Mouse (Mus musculus) frontal cortex, postnatal 10 days (tissue): ENCODE results near the gene Tekt1.

Source experiments
- DNase-seq, 2 experiments: peaks; one replicate each; pipeline ENCODE4 v3.0.0; 2022; ENCODE audit warnings: low spot score in 2 of 2, mixed read lengths in 1 of 2

Tekt1 gene

GRCm38 (mm10) chr11:72362347-72362741 lies at the start of gene Tekt1:
TSS of gene Tekt1 (minus strand) at chr11:72362442.
- DNase-seq = no peak

GRCm38 (mm10) chr11:72411945-72412344 lies 49.7 kb upstream of the Tekt1 start:
- no peak for DNase-seq

DNA sequence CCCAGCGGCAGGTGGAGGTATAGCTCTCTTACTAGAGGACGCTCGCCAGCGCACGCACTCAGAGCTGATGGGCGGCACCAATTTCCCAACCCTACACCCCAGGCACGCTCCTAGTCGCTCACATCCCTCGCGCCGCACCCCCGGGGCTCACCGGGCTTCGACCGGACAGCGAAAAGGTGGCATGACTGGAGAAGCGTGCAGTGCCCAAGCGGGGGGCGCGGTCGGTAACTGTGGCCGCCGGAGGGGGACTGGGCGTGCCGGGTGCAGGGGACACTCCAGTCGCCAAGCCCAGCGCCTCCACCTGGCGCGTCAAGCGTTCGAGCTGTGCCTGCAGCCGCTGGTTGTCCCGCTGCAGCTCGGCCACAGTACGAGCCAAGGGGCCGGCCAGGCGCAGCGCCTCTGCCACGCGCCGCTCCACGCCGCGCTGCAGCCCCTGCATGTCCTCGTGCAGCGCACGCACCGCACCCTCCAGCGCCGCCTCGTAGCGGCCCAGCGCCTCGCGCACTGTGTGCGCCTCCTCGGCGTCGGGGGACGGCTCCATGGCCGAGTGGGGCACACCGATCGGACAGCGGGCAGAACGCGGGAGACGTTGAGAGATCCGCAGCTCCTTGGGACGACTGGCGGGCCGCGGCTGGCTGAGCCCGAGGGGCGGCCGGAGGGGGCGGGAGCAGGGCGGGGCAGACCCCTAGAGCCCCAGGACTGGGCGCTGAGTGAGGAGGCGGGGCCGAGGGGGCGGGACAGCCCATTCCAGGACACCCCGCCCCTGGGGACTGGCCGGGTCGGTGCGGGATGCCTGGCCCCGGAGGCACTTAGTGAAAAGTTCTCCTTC lies 49.1 kb upstream of the Tekt1 start, which contains the start of gene Smtnl2:
Smtnl2 (minus strand) TSS at position 621 of the 829 bp plus-strand sequence.
- peak in 1 of 2 experiments; percentile 46 for DNase-seq

DNA sequence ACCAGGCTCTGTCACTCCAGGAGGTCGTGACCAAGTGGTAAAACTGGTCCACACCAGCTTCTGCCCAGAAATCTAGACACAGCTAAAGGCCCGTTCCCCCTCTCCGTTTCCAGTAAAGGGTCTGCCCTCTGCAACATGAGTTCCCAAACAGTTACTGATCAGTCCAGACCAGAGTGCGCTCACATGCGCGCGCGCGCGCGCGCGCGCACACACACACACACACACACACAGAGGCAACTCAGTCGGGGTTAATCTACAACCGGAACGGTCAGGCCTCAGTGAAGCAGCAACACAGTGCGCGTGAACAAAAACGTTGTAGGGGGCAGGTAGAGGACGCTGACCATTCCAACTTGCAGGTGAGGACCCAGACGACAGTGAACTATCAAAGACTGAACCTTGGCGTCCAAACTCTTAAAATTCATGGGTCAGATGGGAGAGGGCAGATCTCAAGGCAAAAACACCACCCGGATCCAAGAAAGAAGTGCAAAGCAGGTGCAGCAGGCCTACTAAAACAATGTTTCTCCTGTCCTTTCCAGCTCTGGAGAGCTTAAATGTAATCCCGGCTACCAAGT lies 48.4 kb upstream of the Tekt1 start:
- DNase-seq = no peak

DNA sequence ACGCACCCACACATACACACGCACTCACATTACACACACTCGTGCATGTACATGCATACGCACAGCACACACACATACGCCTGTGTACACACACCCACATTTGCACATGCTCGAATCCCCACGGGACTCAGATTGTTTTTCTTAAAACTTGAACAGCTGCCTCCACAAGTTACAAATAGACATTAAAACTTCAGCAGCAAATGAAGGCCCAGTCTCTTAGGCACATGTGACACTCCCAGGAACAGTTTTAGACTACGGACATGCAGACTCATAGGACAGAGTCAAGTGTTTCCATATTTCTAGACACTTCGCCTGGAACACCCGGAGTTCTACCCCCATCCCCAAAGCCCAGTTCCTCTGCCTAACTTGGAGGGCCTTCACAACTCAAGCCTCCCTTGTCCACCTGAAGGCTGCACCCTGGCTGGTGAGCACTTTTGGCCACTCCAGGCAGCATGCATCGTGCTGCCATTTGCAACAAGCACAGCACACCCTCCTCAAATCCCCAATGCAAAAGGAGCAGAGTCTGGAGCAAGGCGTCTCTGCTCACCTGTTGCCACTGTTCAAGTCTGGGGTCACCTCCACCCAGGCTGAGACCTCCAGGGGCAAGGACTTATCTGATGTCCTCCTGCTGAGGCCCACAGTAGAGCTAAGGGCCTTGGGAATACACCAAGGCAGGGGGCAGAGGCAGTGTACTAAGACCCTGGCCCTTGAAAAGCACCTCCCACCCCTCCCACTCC lies 47.6 kb upstream of the Tekt1 start:
- DNase-seq = no peak

DNA sequence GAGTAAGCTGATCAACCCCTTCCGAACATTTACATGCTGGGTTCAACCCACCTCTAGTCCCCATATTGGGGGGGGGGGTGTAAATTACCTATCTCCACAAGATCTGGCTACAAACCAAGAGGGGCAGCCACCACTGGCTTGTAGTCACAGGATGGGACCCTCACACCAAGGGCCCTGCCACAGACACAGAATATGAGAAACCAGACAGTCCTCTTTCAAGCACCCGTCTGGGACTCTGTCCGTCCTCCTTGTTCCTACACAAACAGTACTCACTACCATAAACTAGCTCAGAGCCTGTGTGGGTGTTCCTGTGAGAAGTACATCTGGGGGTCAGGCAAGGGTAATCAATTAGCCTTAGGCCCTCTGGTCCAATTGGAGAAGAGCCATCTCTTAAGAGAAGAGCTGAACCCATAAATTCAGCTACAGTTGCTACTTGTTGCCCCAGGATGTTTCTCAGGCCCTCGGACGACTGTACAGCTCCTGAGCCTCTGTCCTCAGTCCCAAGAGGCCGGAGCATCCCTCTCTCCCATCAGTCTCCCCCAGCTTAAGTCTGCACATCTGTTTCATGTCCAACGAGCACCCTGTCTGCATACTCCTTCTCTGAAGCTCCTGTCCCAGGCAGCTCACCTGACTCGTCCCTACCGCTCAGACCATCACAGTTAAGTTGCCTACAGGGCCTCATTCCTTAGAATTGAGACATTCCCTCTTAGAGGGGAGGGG lies 46.4 kb upstream of the Tekt1 start:
- DNase-seq = no peak

GRCm38 (mm10) chr11:72407574-72407973 lies 45.3 kb upstream of the Tekt1 start:
- no peak for DNase-seq

- DNase-seq = no peak
Measured at GRCm38 (mm10) chr11:72407081-72407480, 44.8 kb upstream of the Tekt1 start.

GRCm38 (mm10) chr11:72406079-72406675 lies 43.9 kb upstream of the Tekt1 start:
- no peak for DNase-seq

DNA sequence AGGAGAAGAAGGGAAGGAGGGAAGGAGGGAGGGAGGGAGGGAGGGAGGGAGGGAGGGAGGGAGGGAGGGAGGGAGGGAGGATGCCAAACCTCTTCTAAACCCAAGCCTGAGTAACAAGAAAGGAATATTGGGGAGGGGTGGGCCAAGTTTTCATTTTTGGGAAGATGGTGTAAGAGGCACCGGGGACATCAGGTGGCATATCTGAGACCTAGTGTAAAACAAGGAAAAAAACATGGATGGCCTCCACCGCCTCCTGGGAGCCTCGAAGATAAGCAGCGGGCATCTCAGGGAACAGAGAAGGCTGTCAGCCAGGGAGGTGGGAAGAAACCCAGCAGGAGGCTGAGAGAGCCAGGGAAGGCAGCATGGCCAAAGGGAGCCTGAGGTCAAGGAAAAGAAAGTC lies 43.3 kb upstream of the Tekt1 start:
- DNase-seq = no peak

- DNase-seq = no peak
Measured at GRCm38 (mm10) chr11:72402969-72403368, 40.7 kb upstream of the Tekt1 start.

GRCm38 (mm10) chr11:72402017-72402416 lies 39.8 kb upstream of the Tekt1 start:
- DNase-seq = no peak

DNA sequence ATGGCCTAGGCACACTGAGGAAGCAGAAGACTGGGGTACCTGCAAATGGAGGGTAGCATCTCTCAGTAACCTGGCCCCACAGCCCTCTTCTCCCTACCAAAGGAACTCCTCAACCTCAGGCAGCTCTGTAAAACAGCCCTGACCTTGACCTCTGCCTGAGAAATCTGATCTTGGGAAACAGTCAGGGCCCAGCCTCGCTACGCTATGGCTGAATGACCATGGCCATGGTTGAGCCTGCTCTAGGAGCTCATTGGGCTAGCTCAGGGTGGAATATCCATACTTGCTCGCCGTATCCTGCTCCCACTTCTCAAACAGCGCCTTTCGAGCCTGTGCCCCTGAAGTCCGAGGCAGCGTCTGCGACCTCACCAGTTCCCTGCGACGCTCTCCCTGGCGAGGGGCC lies 38.8 kb upstream of the Tekt1 start:
- DNase-seq = no peak

DNA sequence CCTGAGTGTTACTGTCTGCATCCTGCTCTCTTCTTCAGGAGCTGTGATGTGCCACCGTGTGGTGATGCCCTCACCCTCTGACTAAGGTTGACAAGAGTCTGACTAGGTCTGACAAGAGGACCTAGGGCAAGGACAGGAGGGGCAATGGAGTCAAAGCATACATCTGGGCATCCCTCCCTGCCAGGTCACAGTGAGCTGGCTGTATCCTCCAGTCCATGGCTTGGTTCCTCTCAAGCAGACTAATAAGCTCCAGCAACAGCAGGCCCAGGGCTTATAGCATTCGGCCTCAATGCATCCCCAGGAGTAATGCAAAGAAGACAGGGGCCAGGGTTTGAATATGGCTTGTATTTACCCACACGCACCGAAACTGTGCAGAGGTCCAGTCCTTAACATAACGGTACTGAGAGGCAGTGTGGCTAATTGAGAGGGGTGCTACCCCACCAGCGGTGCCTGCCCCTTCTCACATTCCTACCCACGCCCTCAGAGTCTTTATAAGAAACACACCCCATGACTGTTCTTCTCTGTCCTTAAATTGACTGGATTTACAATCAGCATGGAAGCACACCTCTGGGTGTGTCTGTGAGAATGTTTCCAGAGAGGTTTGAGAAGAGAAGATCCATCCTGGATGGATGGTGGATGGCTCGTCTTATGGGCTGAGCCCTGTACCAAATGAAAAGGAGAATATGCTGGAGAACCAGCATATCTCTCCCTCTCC lies 35.7 kb upstream of the Tekt1 start:
- DNase-seq = no peak

- DNase-seq = no peak
Measured at GRCm38 (mm10) chr11:72397072-72397471, 34.8 kb upstream of the Tekt1 start.

- DNase-seq = no peak
Measured at GRCm38 (mm10) chr11:72396621-72397020, 34.4 kb upstream of the Tekt1 start.

DNA sequence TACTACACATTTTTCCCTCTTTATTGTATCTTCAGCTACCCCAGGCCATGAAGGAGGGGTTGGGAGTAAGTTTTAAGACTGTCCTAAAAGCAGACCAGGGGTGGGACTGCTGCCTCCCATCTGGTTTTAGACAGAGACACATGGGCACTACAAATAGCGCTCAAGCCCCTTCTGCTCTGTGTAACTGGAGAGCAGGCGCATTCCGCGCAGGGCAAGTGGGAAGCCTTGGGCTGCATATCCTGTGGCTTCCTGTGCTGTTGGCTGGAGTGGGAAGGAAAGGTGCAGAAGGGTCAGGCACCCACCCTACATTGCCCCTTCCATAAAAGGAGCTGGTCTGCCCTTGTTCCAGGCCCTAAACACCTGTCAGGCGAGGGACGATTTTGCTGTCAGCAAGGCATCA lies 33.4 kb upstream of the Tekt1 start:
- DNase-seq = no peak

DNA sequence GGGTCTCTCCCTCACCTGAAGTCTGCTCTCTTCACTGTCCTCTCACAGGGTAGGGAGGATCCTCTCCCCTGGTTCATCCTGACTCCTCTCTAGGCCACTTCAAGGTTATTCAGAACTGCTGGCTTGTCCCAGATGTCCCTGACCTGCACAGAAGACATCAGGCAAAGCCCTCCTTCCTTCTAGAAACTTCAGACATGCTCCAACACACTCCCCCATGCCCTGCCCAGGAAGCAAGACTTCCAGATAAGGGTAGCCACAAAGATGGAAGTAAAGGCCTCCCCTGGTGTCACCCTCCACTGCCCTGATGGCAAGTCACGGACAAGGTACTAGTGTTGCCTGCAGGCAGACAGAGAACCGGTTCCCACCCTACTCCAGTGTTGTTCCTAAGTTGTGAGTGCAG lies 32.5 kb upstream of the Tekt1 start:
- no peak for DNase-seq

DNA sequence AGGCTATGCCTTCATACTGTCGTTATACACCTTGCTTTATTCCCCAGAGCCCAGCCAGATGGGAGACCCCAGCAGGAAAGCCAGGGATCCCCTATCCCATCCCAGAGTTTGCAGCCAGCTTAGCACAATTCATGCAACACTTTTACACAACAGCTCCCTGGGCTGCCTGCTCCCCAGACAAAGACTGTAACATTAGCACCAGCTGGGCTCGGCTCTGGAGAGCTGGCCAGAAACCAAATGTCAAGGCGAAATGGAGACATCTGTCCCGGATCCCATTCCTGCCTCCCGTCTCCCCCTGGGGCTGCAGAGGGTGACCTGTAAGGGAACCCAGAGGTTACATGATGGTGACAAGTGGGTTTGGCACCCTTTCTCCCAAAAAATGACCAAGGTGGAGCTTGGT lies 31.4 kb upstream of the Tekt1 start:
- DNase-seq = no peak

GRCm38 (mm10) chr11:72393243-72393642 lies 31.0 kb upstream of the Tekt1 start:
- no peak for DNase-seq

DNA sequence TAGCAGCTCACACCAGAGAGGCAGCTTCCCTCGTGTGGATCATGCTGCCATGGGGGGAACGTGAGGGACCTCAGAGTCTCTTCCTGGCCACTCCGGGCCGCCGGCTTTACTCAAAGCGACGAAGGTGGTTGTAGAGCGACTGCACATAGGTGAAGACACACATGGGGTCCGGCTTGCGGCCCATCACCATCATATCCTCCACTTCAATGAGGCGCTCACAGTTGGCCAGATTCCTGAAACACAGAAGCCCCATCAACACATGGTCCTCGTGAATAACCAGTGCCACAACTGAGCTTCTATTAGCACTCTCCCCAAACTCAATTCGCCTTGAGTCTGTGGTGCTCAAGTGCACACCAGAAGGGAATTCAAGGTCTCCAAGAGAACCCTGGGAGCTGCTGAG lies 28.9 kb upstream of the Tekt1 start:
- no peak for DNase-seq
